Mouse (Mus musculus) left cerebral cortex, adult 2 months (tissue): ENCODE data around the gene Higd2a. TPM values are rescaled to one million over a fixed set of nuclear protein-coding genes. Genes with fewer than 3 reads are reported as not detected.
A peak's percentile ranks its signal among the peaks of the same experiment; 100 is the strongest.
"Not testable (repeated sequence)": the region's sequence is repeated elsewhere in the genome, so short reads cannot be mapped to it uniquely, and the experiment has no call there.

Experiments used
- DNase-seq, 2 experiments: peaks; one replicate each; pipeline ENCODE4 v3.0.0; 2021 to 2022; ENCODE audit warnings: low spot score in 2 of 2, mixed read lengths in 1 of 2; ENCODE audit errors: extremely low spot score in 1 of 2
- H3K27ac ChIP-seq: fragments of 200-600 bp; 2 replicates; pipeline ENCODE4 v1.8.1; 2022
- H3K4me3 ChIP-seq: fragments of 200-600 bp; 2 replicates; pipeline ENCODE4 v1.8.1; 2022
- CTCF ChIP-seq: fragments of 200-600 bp; IDR thresholded peaks from 2 replicates; pipeline ENCODE4 v1.8.1; 2022; ENCODE audit warnings: antibody characterized with exemption, mild to moderate bottlenecking, moderate library complexity
- intact Hi-C: fragments of 180-260 bp; cut with DNase I; formaldehyde crosslinking; loops from one replicate; pipeline ENCODE4 v1.15.1; 2025
- total RNA-seq, 2 experiments: library from RNA; stranded (reverse); gene quantifications; 2 replicates each; pipeline ENCODE4 v1.2.3; 2021

The Higd2a gene
- total RNA-seq, 2 experiments from 2014 or later, result 134 to 144 TPM

DNA sequence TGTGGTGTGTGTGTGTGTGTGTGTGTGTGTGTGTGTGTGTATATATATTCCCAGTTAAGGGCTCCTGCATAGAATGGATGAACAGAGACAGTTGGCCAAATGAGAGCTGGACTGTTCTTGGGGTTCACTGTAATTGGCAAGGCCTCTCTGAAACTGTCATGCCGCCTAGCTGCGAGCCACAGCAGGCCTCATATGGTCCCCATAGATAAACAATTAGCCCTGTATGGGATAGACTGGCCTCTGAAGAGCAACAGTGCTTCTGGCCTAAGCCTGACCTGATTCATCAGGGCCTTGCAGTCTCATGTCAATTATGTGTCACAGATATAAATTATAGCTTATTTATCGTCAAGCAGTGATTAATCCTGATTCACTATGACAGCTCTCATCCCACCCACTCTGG, 18.0 kb downstream of the Higd2a start:
- H3K4me3 ChIP-seq, result peak overlapping the region; percentile 94
- no peak for DNase-seq
- no peak for TF ChIP-seq CTCF
- intact Hi-C loops, result no loop called here
- peak overlapping the region; percentile 74 for H3K27ac ChIP-seq

DNA sequence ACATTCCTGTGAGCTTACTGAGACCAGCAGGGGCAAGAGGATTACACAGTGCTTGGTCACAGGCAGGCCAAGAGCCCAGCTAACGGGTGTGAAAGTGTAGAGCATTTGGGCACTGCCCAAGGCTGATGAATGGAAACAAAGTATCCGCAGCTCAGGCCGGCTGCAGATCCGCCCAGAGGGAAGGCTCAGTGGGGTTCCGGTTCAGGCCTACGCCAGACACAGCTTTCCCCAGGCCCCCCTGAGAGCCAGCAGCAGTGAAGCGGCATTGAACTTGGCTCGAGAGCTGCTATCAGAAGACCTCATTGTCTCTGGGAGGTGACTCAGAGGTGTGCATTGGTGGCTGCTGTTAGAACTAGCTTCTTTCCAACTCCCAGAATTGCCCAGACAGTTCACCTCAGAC, 18.7 kb downstream of the Higd2a start:
- Histone ChIP-seq H3K27ac (peak overlapping the region; percentile 74), H3K4me3 (peak overlapping the region; percentile 94)
- peak; percentile 38 to 47 for DNase-seq
- no peak for TF ChIP-seq CTCF
- intact Hi-C loops, result no loop called here

DNA sequence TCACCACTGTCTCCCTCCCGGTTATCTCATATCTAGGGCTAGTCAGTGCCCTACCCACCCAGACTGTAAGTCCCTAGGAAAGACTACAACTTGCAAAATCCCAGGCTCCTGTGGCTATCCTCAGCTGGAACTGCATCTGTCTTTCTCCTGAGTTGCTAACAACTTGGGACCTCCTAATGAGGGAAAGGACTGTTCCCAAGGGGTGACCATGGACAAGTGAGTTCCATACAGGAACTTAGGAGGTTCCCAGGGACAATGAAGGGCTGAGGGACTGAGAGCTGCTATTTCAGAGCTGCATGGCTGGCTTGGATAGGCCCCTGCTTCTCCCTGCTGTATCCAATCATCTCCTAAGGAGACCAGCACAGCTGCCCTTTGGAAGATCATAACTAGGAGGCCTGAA, 19.3 kb downstream of the Higd2a start:
- DNase-seq, result no peak
- peak overlapping the region; percentile 74 for H3K27ac ChIP-seq
- peak overlapping the region; percentile 94 for H3K4me3 ChIP-seq
- intact Hi-C loops, result no loop called here
- TF ChIP-seq CTCF, result no peak

GRCm38 (mm10) chr13:54610613-54610971, 20.6 kb downstream of the Higd2a start:
- no peak; the same call in 1 of the 2 replicates for TF ChIP-seq CTCF

DNA sequence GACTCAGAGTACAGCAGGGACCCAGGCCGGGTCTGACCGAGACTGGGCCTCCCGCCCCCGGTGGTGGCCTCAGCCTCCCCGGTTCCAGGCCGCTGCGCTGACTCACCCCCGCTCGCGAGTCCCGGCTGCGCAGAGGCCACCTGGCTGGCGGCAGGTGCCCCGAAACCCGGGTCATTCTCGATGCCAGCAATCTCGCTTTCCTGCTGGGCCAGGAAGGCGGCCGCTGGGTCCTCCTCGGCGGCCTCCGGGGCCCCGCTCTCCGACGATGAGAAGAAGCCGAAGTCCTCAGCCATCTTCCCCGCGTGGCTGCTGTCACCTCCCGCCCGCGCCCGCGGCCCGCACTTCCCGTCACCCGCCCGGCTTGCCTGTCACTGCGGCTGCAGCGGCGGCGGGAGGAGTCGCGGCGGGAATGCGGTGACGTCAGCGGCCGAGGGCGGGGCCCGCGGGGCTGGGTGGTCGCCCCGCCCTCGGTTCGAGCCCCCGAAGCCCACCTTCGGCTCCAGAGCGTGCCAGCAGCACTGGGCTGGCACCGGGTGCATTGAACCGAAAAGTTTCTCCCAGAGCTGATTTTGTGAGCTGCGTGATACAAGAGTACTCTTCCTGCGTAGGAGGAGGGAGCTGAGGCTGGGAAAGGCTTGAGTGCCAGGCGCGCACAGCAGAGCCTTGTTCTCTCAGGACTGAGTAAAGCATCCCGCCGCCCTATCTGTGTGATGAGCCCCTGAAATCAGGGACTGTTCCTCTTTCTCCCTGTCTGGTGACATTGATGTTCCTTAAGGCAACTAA, 21.2 kb downstream of the Higd2a start, which contains the start of gene Cltb:
Cltb (minus strand) TSS at position 373 of the 783 bp plus-strand sequence.
- Histone ChIP-seq H3K27ac (peak within 1 kb of the TSS; percentile 99), H3K4me3 (peak within 1 kb of the TSS; percentile 94)
- intact Hi-C loops, result loop anchor here (2.0 kb wide), 1 partner anchor 20 kb away; the partner anchor contains the start of genes Higd2a and Nop16
- TF ChIP-seq CTCF, result no peak
- DNase-seq, result peak; percentile 93 to 96

More at GRCm38 (mm10) chr13:54610613-54610971, 20.6 kb downstream of the Higd2a start:
- DNase-seq, result peak in 1 of 2 experiments; percentile 41
- intact Hi-C loops, result loop anchor here (2.0 kb wide), 1 partner anchor 20 kb away; the partner anchor contains the start of genes Higd2a and Nop16
- Histone ChIP-seq H3K4me3 (peak overlapping the region; percentile 94), H3K27ac (peak overlapping the region; percentile 99)

GRCm38 (mm10) chr13:54613141-54613540, 23.1 kb downstream of the Higd2a start:
- H3K27ac ChIP-seq, H3K4me3 ChIP-seq, intact Hi-C loops, DNase-seq: not testable (repeated sequence)
- peak; percentile 31 for TF ChIP-seq CTCF

GRCm38 (mm10) chr13:54616307-54616706, 26.3 kb downstream of the Higd2a start:
- intact Hi-C loops, result no loop called here
- no peak for TF ChIP-seq CTCF
- no peak overlapping the region for H3K27ac ChIP-seq

GRCm38 (mm10) chr13:54616998-54617397, 27.0 kb downstream of the Higd2a start:
- no peak overlapping the region for H3K4me3 ChIP-seq
- DNase-seq, result no peak
- H3K27ac ChIP-seq, result no peak overlapping the region
- TF ChIP-seq CTCF, result no peak; the same call in 1 of the 2 replicates
- intact Hi-C loops, result no loop called here

More at GRCm38 (mm10) chr13:54616307-54616706, 26.3 kb downstream of the Higd2a start:
- no peak for DNase-seq
- no peak overlapping the region for H3K4me3 ChIP-seq

GRCm38 (mm10) chr13:54621155-54621932, 31.3 kb downstream of the Higd2a start, which contains the start of gene Faf2:
Faf2 (plus strand) TSS chr13:54621784.
- H3K4me3 ChIP-seq, result peak within 1 kb of the TSS; percentile 76
- peak; percentile 98 to 100 for DNase-seq
- intact Hi-C loops, result loop anchor here (1.0 to 5.0 kb wide), 2 partner anchors 31 to 66 kb away; partner anchors contain the start of genes Higd2a and Nop16
- no peak; the same call in none of the 2 replicates for TF ChIP-seq CTCF
- peak within 1 kb of the TSS; percentile 91 for H3K27ac ChIP-seq

DNA sequence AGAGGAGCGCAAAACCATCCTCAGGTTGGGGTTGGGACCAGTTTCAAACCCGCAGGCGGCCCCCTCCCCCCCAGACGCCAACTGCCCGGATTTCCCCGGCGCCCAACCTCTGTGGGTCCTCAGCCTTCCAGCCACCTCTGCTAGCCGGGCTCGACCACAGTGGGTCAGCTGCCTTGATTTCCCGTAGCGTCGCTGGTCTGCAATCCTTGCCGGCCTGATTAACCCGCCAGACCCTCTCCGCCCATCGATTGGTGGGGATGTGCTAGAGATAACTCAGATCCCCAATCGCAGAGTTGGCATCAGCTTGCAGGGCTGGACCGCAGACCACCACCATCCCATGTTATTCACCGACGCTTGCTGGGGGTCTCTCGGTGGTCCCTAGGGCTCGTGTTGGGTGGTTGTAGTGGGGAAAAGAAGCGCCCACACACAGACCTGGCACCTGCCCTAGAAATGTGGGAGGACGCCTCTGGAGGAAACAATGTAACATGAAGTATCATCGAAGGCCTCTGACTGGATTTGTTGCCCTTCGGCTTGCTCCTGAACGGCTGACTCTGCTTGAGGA, 32.0 kb downstream of the Higd2a start:
- intact Hi-C loops, result loop anchor here (1.0 to 5.0 kb wide), 2 partner anchors 32 to 65 kb away; partner anchors contain the start of genes Higd2a and Nop16
- Histone ChIP-seq H3K27ac (peak overlapping the region; percentile 91), H3K4me3 (peak overlapping the region; percentile 76)
- DNase-seq, result no peak
- TF ChIP-seq CTCF, result no peak

DNA sequence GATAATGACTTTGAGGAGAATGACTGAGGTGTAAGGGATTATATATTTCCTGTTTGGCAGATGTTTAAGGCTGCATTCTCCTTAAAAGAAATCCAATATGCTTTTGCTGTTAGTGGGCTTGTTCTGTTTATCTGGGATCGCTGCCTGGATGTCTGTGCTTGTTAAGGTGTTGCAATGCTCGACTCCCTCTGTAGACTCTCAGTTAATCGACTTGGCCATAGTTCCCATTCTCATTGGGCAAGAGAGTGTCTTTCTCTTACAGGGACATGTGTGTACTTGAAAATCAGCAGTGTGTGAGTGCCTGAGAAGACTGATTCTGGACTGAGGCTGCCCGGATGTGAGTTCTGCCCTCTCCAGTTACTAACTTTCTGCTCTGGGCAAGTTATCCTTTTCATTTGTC, 39.1 kb downstream of the Higd2a start:
- intact Hi-C loops, result no loop called here
- no peak overlapping the region for H3K27ac ChIP-seq
- no peak overlapping the region for H3K4me3 ChIP-seq
- no peak for TF ChIP-seq CTCF
- no peak for DNase-seq
